Mouse (Mus musculus) cortical plate, adult 2 months (tissue): ENCODE data around the gene Dcun1d2. TPM values are rescaled to one million over a fixed set of nuclear protein-coding genes. Genes with fewer than 3 reads are reported as not detected.

Experiments used
- H3K27ac ChIP-seq: fragments of 200-500 bp; 2 replicates; pipeline ENCODE4 v1.5.1; 2012; ENCODE audit warnings: low read length, control low read depth, inconsistent platforms; ENCODE audit not compliant: insufficient read depth
- H3K4me1 ChIP-seq: fragments of 200-500 bp; 2 replicates; pipeline ENCODE4 v1.6.1; 2011; ENCODE audit warnings: low read length; ENCODE audit not compliant: control insufficient read depth, insufficient read depth
- H3K4me3 ChIP-seq: fragments of 200-500 bp; 2 replicates; pipeline ENCODE4 v1.5.1; 2011; ENCODE audit warnings: mild to moderate bottlenecking, low read length, control low read depth; ENCODE audit not compliant: insufficient read depth
- CTCF ChIP-seq: fragments of 200-500 bp; IDR thresholded peaks from 2 replicates; pipeline ENCODE4 v1.5.1; 2011; ENCODE audit warnings: mild to moderate bottlenecking, control low read depth, low read length; ENCODE audit not compliant: insufficient read depth; ENCODE audit errors: extremely low read depth
- POLR2A ChIP-seq: fragments of 200-500 bp; IDR thresholded peaks from 2 replicates; pipeline ENCODE4 v1.6.1; 2011; ENCODE audit warnings: mild to moderate bottlenecking, low read length, control low read depth; ENCODE audit not compliant: insufficient read depth; ENCODE audit errors: extremely low read depth
- polyA plus RNA-seq: library from polyadenylated mRNA; depleted of rRNA; stranded (reverse); fragments of >200 nt; gene quantifications from 2 replicates; pipeline ENCODE4 v1.2.3, GENCODE M21; 2012

Gene Dcun1d2
- polyA plus RNA-seq, 1 experiment, result 56.4 TPM

DNA sequence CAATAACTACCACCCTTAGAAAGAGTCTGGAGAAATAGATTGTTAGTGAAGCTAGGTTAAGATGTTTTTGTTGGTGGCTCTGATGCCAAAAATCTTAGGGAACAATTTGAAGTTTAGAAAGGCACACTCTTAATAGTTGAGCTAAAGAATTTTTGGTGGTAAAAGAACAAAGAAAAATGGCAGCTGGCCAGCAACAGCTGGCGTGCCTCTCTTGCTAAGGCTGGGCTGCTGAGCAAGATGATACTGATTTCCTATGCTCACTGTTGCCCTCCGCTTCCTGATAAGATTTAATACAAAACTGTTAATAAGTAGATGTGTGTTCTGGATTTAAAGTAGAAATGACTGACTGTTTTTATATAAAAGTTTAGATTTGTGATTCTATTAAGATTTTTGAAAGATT, 20.4 kb downstream of the Dcun1d2 start:
- H3K4me3 ChIP-seq, result no peak overlapping the region
- TF ChIP-seq POLR2A (no peak), CTCF (no peak)
- no peaks in the 10 kb centered on the region for H3K4me1 ChIP-seq
- H3K27ac ChIP-seq, result no peak overlapping the region

DNA sequence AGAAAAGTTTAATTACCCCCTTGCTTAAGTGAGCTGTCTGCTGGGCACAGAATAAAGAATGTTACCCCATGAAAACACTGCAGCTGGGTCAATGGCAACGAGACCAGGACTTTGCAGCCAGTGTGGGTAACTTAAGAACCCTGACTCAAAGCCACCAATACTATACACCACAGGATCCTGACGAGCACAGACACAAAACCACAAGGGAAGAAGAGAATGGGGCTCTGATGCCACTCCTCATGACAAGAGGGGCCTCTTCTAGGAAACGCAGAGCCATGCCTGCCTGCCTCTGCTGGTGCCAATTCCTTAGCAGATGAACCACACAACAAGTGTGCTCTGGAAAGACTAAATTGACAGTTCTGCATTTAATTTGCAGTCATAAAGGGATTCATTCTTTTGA, 24.6 kb downstream of the Dcun1d2 start:
- Histone ChIP-seq H3K27ac (no peak overlapping the region), H3K4me3 (no peak overlapping the region), H3K4me1 (no peaks in the 10 kb centered on the region)
- TF ChIP-seq CTCF (no peak), POLR2A (no peak)

- H3K4me3 ChIP-seq, result no peak within 1 kb of the TSS
- H3K27ac ChIP-seq, result no peak within 1 kb of the TSS
- no peak for TF ChIP-seq POLR2A
- TF ChIP-seq CTCF, result peak; percentile 87
- H3K4me1 ChIP-seq, result no peaks in the 10 kb centered on the region
These were observed 33.9 kb downstream of the Dcun1d2 start, which contains the start of gene Adprhl1 for GRCm38 (mm10) chr8:13254019-13254418. Gene Adprhl1, minus strand, starts transcription at chr8:13254162.

GRCm38 (mm10) chr8:13253413-13253812, 34.5 kb downstream of the Dcun1d2 start:
- H3K4me1 ChIP-seq, result no peaks in the 10 kb centered on the region
- H3K27ac ChIP-seq, result no peak overlapping the region
- H3K4me3 ChIP-seq, result no peak overlapping the region
- TF ChIP-seq POLR2A, result no peak

GRCm38 (mm10) chr8:13252837-13253236, 35.1 kb downstream of the Dcun1d2 start:
- Histone ChIP-seq H3K4me1 (no peaks in the 10 kb centered on the region), H3K4me3 (no peak overlapping the region), H3K27ac (no peak overlapping the region)
- TF ChIP-seq POLR2A (no peak), CTCF (no peak)

DNA sequence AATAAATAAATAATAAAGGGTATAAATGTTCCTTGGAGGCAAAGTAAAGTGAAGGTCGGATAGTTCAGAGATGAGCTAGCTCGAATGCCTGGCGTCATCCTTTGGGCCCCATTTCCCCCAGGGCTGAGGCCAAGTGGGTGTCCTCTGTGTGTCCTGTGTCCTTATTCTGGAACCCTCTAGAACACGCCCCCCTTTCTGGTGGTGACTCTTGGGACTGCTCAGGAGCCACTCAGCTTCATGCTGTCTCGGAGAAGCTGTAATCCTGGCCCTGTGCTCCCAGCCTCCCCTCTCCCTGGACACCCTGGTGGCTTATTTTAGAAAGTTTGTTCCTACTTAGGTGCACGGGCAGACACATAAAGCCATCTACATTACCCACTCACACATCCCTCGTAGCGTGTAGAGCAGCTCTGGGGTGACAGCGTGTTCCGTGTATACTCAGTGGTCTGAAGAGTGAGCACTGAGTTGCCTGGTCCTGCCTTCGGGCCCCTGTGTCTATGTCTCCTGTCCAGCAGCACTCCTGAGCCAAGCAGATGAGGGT, 43.5 kb downstream of the Dcun1d2 start:
- TF ChIP-seq CTCF, result no peak
- no peak overlapping the region for H3K4me3 ChIP-seq
- H3K27ac ChIP-seq, result no peak overlapping the region
- H3K4me1 ChIP-seq, result no peaks in the 10 kb centered on the region

DNA sequence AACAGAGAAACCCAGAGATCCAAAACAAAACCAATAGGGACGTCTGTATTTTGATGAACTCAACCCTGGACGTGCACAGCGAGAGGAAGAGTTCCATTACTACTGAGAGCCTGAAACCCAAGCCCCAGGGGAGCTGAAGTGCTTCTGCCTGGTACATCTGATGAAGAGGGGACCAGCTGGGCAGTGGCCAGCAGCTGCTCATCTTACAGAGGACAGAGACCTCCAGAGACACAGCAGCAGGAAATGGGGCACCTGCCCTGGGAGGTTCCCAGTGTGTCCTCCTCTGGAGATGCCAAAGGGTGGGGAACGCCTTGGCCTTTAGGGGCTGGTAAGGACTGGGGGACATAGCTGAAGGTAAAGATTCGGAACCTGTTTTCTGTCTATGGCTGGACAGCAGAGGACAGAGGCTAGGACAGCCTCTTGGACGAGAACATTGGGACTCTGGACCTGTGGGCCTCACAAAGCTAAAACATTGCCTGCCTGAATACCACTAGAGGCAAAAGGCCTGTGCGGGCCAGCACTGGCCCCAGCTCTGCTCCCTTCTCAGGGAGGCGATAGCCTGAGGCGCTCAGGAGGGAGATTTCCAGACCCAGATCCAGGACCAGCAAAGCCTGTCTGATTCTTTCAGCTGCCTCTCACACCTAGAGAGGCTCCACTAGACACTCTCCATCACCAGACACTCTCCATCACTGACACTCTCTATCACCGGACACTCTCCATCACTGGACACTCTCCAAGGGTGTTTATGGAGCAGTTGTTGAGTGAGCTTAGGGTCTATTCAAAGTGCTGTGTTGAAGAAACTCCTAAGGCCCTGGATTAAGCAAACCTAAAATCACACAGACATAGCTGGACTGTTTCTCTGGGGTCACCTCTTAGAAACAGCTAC, 44.7 kb downstream of the Dcun1d2 start:
- TF ChIP-seq POLR2A (no peak), CTCF (no peak)
- Histone ChIP-seq H3K27ac (no peak overlapping the region), H3K4me3 (no peak overlapping the region), H3K4me1 (no peaks in the 10 kb centered on the region)

DNA sequence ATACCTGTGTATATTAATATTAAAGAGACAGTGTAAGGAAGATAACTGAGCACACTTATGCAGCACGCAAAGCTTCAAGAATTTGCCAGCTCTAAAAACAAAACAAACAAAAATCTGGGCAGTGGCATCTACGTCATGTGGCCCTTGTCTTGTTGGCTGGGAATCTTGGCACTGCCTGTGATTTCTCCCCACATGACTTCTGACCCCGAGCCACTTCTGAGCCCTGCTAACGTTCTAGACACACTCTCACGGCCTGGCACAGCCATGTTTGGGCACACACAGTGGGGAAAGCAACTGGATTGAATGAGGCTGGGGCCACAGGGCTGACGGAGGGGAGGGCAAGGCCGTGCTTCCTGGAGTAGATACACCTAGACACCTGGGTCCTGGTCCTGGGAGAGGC, 47.2 kb downstream of the Dcun1d2 start:
- H3K4me1 ChIP-seq, result no peaks in the 10 kb centered on the region
- H3K4me3 ChIP-seq, result no peak overlapping the region
- TF ChIP-seq CTCF, result no peak
- no peak for TF ChIP-seq POLR2A
- H3K27ac ChIP-seq, result no peak overlapping the region

DNA sequence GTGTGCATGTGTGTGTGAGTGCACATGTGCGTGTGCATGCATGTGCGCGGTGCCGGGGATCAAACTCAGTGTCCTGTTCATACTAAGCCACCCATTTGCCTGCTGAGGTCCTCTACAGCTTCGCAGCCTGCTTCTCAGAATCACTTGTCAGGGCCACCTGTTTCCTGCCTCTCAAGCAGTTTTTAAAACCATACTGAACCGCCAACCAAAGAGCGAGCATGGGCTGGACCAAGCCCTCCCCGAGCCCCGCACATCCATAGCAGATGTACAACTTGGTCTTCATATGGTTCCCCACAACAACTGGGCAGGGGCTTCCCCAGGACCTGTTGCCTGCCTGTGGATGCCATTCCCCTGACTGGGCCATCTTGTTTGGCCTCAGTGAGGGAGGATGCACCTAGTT, 47.9 kb downstream of the Dcun1d2 start:
- no peak for TF ChIP-seq POLR2A
- Histone ChIP-seq H3K4me3 (no peak overlapping the region), H3K4me1 (no peaks in the 10 kb centered on the region), H3K27ac (no peak overlapping the region)

GRCm38 (mm10) chr8:13234803-13235202, 53.1 kb downstream of the Dcun1d2 start:
- Histone ChIP-seq H3K4me3 (no peak overlapping the region), H3K4me1 (no peaks in the 10 kb centered on the region), H3K27ac (no peak overlapping the region)
- no peak for TF ChIP-seq CTCF
- TF ChIP-seq POLR2A, result no peak
